Mouse (Mus musculus) T-cell, adult 2 months (primary cell): ENCODE data around the gene Slc2a2.

Source experiments
- DNase-seq: peaks from one replicate; pipeline ENCODE4 v3.0.0; 2022; ENCODE audit warnings: low spot score

Gene Slc2a2

DNA sequence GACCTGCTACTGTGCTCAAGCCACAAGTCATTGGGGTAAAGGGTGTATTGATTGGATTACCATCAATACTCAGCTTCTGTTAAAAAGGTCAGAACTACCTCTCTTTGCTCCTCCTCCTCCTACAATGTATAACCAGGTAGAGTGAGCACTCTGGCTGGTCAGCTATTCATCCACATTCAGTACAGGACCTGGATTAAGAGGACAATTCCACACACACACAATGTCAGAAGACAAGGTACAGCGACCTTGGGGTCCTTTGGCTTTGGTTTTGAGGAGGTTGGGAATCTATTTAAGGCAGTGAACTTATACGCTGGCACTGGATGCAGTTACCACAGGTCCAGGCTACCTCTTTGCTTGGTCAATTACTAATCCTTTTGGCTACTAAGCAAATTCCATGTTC is at the start of gene Slc2a2:
Gene Slc2a2, plus strand, starts transcription at position 107 of the 400 bp plus-strand sequence.
- DNase-seq = no peak

DNA sequence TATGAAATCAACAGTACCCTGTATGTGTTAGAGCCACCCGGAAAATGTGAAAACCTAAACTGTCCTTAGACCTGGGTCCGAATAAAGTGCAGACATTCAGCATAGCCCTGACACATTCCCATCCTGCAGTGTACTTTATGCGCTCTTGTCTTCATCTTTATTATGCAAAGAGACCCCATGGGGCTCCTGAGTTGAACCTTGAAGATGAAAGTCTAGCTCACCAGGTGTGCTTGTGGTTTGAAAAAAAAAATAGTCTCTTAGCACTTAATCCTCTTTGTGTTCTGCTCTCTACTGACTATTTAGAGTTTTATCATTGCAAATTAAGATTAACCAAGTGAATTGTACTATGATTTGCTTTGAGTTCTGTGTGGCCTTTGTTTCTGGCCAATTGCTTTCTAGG is 45.1 kb upstream of the Slc2a2 start:
- DNase-seq = no peak

DNA sequence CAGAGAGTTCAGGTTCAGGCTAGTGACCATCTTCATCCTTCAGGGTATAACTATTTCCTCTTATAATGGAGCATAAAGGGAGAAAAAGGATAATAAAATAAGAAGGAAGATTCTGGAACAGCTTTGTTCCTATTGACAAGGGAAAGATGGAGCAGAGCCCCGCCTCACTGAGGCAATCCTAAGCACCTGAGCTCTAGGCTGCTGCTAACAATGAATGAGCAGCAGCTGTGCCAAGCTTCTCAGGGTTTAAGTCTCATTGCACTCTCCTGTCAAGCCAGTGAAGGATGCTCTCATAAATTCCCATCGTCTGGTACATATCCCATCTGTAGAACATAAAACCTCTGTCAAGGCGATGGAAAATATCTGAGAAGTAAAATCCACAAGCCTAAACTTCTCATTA is 44.7 kb upstream of the Slc2a2 start:
- DNase-seq = no peak

DNA sequence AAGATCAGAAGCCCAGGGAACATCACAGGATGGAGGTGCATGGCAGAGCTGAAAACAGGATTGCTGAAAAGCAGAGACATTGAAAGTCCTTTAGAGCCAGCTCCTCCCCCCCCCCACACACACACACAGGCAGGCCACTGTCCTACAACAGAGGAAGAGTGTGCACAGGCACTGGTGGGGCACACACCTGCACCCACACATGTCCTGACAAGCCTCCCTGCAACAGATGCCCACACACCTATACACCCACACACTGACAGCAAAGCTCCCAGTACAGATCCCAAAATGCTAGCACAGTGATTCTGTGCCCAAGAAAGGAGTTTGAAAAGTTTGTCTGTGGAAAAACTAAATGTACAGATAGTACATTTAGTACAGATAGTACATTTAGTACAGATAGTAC is 43.0 kb upstream of the Slc2a2 start:
- no peak for DNase-seq

DNA sequence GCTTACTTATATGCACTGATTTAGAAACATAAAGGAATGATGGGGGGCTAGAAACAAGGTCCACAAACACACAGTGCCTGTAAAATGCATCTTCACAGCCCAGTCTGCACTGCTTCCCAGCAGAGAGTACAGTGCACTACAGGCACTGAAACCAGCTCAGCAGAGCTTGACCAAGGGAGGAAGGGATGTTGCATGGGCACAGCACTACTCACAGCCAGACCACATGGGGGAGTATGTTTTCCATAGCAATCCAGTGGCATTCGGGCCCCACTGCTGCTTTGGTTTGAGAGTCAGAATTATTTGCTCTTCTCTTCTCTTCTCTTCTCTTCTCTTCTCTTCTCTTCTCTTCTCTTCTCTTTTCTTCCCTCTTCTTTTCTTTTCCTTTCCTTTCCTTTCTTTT is 39.4 kb upstream of the Slc2a2 start:
- no peak for DNase-seq

DNA sequence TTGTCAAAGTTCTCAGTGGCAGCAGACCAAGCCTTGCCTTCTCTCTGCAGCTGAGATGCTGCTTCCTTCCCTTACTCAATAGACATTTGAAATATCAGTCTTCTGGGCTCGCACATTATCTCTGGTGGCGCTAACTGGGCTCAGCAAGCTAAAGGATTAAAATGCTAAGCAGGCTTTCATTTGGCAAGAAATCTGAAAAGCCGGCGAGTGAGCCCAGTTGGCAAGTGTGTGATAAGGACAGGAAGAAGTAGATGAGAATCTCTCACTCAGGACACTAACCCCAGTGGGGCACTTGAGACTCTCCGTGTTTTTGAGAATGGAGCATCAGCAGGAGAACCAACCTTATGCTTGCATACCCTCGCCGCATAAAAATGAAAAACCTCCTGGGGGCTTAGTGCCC is 16.9 kb upstream of the Slc2a2 start:
- DNase-seq = no peak

DNA sequence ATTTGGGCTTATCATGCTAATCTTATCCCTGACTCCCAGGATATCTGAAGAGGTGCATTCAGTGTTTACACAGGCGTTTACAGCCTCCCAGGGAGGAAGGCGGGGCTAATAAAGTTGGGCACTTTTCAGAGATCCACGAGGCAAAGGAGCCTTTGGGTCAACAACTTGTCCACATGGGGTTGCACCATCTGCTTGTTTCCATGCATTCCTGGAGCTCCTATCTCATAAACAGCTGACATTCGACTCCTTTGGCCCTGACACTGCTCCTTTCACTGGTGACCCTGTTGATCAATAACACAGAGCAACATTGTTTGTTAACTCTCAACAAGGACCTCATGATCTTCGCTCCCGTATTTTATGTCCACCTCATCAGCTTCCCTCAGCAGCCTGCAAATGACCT is 15.8 kb upstream of the Slc2a2 start:
- DNase-seq = no peak

DNA sequence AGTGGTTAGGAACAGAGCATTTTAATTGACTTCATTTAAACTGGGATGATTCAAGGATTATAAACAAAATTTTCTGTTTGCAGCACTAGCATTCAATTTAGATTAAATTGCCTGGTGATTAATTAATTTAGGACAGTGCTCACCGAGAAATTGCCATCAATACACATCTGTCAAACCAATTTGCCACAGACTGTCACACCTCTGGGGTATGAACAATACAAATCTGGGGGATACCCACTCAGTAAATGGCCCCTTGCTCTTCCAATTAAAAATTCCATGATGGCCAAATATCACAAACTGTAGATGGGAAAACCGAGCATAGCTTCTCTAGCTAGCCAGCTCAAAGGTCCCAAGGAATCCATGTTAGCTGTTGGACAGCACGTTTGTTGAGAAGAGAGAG is 15.3 kb upstream of the Slc2a2 start:
- DNase-seq = no peak

DNA sequence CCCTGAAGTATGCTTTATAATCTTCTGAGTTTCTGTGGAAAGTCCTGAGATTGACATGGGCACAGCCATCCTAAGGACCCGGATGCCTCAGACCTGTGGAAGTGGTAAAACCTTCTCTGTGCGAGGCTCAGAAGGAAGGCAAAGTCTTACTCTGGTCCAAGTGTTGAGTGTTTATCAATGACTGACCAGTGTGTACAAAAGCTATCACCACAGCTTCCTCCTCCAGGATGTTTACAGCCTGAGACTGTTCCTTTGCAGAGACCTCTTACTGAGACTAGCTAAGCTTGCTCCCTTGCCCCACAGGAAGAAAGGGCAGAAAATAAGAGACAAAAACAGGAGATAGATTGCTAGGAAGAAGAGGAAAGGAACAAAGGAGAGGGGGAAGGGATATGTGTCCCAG is 12.2 kb upstream of the Slc2a2 start:
- no peak for DNase-seq

DNA sequence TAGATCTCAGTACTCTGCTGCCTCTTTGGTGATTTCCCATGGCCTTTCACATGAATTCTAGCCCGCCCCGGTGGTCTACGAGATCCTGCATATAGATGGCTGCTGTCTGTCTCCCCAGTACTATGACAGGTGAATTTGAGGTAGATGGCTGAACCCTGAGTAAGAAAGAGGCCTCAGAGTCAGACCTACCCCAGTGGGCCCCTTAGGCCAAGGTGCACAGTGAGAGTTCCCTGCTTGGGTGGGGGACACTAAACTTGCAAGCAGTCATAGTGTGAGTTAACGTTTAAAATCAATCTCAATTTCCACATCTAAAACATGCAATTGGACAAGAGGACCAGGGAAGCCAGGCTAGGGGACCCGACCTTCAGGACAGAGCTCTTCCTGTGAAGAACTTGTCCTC is 2.9 kb upstream of the Slc2a2 start:
- DNase-seq = no peak

DNA sequence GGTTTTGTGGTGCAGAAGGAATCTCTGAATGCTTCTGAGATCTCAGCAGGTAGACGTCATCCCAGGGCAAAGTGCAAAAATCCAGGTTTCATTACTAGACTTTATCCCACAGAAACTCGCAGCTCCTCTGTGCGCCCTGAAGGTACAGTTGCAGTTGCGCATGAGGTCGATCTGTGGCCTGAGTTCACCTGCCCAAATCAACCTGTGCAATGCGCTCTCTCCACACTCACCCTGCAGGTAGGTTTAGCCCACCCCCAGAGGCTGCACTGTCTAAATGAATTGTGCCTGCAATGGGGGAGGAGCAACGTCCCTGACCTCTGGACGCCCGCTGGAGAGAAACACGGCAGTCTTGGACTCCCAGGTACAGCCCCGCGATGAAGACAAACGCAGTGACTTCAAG is 2.1 kb upstream of the Slc2a2 start:
- DNase-seq = no peak

DNA sequence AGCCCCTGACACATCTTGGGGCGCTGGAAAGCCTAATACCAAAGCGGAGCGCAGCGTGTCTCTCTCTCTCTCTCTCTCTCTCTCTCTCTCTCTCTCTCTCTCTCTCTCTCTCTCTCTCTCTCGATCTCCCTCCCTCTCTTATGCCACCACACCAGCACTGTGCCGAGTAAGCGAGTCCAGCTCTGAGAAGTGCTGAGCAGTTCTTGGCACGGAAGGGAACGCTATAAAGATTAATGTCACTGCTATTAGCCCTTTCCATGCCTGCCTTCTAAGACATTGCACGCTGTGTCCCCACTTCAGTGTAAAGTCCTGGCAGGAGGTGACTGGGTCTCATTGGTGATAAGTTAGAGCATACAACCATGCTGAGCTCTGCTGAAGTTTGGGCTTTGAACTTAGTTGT is 1.5 kb upstream of the Slc2a2 start:
- no peak for DNase-seq

DNA sequence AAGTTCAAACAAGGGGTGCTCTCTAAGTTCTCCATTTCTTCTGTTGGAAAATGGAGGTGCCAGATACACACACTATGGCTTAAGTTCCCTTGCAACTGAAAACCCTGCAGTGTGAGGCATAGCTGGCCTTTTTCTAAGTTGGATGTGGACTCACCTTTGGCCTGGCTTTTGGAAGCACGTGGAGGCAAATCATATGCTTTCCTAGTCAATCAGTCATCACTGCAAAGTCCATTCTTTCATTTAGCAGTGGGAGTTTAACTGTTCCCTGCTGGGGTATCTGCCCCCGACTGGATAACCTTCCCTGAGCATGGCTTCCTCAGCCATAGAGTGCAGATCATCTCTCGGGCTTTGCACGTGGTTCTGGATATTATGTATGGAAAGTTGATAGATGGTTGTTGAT is 1.9 kb downstream of the Slc2a2 start:
- no peak for DNase-seq

DNA sequence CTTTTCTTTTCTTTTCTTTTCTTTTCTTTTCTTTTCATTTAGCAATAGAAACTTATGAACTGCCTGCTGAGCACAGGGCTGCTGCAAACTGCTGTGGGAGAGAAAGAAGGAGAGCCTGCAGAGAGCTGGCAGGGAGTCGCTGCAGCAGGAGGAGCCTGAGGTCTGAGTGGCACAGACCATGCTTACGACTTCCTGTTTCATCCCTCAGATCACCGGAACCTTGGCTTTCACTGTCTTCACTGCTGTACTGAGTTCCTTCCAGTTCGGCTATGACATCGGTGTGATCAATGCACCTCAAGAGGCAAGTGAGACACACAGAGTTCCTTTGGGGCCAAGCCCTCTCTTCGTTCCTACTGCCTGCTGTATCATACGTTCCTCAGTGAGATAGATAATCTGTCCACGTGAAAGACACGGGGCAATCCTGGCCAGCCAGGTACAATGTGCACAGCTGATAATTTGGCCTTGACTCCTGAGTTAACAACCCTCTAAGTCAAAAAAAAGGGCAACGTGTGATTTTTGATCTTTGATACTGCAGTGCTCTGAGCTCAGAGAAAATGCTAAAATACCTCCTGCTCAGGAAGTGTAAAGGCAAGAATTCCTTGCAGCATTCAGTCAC is 7.9 kb downstream of the Slc2a2 start:
- peak; percentile 3 for DNase-seq

DNA sequence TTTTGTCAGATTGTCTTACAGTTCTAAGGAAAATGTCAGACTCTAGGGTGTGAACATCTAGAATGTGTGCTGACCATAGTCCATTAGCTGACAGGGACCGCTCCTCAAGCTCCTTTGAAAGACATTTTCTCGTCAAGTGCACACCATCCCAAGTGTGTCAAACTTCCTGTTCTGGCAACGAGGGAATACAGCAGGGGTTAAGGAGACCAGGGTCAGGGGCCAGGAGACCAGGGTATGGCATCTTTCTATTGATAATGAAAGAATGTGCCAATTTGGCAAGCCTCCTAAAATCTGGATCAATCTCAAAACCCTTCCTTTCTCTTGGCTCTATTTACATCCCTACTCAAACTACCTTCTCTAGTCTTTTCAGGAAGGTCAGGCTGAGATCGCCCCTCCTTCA is 9.0 kb downstream of the Slc2a2 start:
- DNase-seq = no peak

DNA sequence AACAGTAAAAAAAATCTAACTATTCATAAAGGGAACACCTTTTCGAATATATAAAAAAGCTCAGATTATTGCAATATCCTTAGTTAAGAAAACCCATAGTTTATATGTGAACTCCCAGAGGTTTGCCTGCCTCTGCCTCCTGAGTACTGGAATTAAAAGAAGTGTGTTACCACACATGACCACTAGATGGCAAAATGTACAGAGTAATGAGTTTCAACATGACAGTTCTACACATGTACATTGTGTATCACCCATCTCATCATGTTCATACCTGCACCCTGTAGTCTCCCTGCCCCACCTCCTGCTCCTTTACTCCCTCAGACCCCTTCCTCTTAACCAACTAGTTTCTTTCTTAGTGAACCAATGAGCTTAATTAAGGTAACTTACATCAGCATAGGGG is 12.0 kb downstream of the Slc2a2 start:
- peak; percentile 15 for DNase-seq

DNA sequence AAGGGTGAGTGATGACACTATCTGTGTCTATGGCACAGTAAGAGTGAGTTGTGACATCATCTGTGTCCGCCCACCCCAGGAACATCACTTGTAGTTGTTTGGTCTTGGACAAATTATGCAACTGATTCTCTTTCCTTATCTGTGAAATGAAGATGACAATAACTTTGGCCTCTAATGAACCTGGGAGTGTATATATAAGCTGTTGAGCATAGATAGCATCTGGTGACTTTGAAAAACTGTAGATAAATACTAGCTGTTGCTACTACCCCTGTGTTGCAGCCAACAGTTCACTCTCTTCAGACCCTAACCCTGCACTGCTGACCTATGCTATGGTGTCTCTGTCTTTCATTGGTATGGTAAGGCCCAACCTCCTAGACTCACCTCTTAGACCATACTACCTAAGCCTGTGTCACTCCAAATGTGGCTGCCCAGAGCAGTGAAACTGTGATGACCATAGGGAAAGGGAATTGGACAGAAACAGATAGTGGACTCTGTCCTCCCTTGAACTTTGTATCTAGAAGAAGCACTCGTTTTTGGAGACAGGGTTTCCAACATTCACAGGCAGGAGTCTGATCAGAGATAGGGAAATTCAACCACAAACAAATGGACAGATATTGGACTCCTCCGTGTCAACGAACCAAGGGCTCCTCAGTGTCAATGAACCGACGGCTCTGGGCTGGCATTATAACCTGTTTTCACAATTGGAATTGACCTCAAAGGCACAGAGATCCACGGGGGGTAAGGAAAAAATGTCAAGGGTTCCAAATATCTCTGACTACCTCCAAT is 16.4 kb downstream of the Slc2a2 start:
- DNase-seq = no peak

DNA sequence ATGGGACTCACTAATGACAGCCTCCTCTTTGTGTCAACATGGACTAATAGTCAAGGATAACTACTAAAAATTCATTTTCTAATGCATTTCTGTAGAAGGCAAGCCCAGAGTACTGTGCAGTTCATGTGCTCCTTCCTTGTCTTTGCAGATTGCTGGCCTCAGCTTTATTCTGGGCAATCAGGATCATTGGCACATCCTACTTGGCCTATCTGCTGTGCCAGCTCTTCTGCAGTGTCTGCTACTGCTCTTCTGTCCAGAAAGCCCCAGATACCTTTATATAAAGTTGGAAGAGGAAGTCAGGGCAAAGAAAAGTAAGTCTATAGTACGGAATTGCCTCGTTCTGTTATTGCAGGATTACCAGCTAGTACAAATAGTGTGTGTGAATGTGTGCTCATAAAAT is 20.8 kb downstream of the Slc2a2 start:
- no peak for DNase-seq

DNA sequence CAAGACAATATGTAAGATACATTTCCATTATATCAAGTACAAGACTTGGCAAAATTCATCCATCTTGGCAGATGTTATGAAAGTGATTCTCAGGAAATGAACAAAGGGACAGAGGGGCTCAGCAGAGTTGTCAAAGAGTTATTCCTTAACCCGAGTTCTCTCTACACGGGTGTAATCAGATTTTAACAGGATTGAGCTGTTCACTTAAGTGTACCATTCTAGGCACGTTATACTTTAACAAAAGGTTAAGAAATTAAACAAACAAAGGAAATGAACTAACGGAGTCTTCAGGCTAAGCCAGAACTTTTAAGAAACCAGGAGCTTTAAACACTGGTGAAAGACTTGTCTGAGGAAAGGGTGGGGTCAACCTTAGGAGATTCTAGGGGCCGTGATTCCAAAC is 23.5 kb downstream of the Slc2a2 start:
- DNase-seq = no peak

DNA sequence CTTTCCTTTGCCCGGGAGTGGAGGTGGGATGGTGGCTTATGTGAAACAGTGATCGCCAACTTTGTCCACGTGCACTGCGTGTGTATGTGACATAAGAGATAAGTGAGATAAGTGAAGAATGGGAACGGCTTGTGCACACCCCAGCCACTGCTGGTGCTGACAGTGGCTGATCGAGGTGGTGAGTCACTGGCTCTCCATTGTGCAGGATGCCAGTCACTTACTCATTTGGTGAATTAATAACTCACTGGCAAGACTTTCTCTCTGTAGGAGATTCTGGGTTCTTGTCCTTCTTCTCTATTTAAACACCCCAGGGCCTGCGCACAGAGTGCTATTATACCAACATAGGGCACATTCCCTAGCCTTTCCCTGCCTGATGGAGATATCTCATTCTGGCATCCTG is 24.1 kb downstream of the Slc2a2 start:
- DNase-seq = no peak

DNA sequence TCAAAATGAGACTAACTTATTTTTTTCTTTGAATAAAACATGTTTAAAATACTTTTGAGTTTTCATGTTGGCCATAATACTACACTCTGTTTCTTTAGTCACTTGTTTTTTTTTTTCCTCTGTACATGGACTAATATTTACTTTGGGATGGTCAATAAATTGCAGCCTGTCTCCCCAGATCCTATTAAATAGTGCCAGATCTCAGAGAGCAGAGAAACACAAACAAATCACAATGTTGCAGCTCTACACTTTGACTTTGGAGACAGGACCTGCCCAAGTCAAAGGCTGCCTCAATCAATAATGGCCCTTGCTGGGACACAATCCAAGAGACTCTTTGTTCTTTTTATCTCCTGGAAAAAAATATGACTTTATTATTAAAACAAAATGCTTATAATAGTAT is 24.8 kb downstream of the Slc2a2 start:
- DNase-seq = no peak

DNA sequence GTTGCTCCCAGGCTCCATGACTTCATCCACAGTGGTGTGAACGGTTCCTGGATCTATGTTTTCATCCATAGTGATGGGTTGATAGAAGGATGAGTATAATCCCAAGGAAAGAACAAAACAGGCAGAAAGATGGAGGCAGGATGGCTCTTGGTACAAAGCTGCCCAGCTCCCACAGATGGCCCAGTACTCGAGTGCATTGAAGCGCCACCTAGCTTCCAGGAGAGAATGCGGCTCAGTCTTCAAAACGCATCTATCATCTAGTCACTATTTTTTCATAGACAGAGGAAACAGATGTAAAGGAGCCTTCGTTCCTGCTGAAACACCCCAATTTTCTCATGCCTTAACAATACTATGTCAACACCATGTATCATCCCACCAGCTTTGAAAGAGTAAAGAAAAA is 25.8 kb downstream of the Slc2a2 start:
- DNase-seq = no peak

DNA sequence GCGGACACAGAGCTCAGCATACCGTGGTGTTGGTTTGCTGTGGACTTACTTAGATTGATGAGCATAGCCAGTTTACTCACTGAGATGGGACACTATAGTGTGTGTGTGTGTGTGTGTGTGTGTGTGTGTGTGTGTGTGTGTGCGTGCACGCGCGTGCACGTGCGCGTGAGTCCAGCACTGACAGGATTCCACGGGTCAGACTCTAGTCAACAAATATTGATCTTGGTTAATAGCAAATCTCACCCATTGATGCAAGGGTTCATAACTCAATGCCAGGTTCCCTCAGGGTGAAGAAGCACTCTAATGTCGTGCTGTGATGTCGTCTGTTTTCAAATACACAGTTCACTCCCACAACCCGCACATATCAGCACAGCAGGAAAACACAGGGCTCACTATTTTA is 27.5 kb downstream of the Slc2a2 start:
- DNase-seq = no peak

DNA sequence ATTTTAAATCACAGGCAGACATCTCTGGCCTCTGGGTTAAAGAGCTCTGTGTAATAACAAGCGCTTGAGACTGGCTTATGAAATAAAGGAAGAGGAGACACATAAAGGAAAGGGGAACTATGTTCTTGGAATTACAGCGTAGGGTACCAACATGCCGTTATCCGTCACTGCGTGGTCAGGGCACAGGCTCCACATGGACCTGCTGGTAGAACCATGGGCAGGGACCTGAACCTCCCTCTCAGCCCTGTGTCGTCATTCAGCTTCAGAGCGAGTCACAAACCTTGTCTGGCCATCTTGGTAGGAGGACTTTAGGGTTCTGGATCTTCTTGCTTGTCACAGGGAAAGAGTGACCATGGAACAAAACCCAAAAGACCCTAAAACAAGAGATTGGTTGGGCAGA is 28.7 kb downstream of the Slc2a2 start:
- no peak for DNase-seq
